Mouse (Mus musculus) layer of hippocampus, adult 9-11 months (tissue): ENCODE results near the gene Adamts13.

Experiments
- DNase-seq: peaks from one replicate; pipeline ENCODE4 v3.0.0; 2022

Gene Adamts13

DNA sequence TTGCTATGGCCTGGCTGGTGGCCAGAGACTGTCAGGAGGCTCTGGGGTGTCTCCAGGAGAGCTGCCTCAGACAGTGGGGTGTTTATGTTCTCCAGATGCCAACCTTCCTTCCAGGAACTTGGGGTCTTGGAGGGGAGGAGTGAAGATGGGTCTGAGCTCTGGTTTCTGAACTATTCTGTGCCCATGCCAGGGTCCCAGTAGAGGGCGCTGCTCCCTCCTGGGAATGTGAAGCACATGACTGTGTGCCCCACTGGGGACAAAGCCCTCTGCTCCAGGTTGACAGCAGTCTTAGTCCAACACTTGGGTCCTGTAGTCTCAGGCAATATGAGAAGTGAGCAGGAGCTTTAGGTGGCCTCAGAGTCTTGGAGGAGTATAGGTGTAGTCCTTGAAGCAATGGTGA, 66.1 kb downstream of the Adamts13 start:
- no peak for DNase-seq

- DNase-seq, result no peak
Measured at GRCm38 (mm10) chr2:27042131-27042844, 69.1 kb downstream of the Adamts13 start.

DNA sequence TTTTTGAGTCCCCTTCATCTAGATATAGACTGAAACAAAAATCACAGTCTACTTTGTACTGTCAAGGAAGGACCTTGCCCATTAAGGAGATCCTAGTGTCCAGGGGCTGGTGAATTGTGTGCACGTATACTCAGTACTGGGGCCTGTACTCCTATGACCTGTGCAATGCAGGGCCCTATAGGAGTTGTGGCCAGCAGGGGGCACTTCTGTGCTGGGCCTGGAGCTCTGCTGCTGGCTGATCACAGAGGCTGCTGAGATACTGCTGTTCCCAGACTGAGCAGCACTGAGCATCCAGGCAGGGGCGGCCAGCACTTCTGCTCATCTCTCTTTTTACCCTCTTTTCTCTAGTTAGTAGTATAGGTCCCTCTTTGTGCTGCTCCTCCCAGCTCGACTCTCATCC, 70.2 kb downstream of the Adamts13 start:
- peak; percentile 90 for DNase-seq

GRCm38 (mm10) chr2:27044166-27044565, 71.0 kb downstream of the Adamts13 start:
- DNase-seq, result no peak

DNA sequence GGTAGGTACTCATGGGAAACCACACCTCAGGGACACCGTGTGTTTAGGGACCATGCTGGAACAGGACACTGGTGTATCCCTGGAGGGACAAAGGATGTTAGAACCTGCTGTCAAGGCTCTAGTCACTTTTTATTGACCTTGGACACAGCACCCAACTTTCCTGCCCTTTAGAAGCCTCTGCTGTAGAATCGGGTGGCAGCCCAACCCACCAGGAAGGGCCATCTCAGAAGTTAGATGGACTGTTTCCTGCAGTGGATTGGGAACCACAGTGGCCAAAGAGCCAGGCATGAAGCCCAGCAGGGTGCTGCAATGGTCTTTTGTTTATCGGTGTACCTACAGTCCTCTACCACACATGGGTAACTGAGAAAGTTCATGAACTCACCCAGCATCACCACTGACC, 71.4 kb downstream of the Adamts13 start:
- DNase-seq, result no peak

DNA sequence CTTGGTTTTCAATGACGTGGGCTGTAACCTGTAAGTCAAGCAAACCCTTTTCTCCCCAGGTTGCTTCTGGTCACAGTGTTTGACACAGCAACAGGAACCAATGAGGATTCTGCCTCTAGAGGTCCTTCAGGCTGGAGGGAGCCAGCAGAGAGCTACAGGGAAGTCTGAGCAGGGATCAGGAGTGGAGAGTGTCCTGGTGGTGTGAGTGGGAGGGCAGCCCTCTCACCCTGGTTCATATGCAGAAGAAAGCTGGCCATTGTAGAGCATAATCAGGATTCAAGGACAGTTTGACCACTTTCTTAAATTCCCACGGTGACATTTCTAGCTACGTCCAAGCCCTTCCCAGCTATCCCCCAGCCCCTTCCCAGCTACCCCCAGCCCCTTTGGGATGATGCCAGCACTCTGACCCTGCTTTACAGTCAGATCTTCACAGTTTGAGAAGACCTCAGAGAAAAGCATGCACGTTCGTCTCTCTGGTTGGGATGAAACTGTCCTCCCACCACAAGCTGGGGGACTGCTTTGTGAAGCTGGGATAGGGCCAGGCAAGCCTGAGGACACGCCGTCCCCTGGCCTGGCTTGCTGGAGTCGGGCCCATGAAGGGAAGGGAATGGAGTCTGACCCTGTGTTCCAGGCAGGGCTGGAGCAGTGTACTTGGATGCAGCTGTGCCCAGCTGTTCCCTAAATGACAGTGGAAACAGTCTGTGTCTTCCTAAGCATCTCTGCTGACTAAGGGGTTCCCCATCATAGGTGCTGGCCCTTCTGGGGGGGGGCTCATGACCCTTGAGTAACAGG, 73.0 kb downstream of the Adamts13 start:
- no peak for DNase-seq

- DNase-seq, result no peak
Measured at GRCm38 (mm10) chr2:27049408-27049807, 76.2 kb downstream of the Adamts13 start.

- DNase-seq, result no peak
Measured at GRCm38 (mm10) chr2:27058251-27058650, 85.0 kb downstream of the Adamts13 start.

DNA sequence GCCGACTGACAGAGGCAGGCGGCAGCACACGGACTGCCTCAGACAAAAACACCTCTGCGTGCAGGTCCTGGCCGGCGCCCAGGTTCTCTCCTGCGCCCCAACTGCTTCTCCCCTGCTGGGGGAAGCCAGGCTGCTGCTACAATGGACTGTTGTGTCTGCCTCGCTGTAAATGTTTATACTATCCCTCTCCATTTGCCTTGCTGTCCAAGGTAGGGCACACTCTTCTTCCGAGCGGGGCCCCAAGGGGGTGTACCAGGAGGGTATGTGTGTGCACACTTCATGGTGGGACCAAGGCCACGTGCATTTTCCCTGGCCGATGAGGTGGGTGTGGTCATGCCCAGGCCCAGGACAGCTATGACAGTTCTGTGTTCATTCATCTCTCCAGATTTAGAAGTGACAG, 85.5 kb downstream of the Adamts13 start:
- no peak for DNase-seq

GRCm38 (mm10) chr2:27059187-27059586, 86.0 kb downstream of the Adamts13 start:
- no peak for DNase-seq
